Mouse (Mus musculus) neural tube, embryonic 13.5 days (tissue): ENCODE measurements at regions not wholly inside any gene's neighbourhood (a gene's known extent, or its start where the extent isn't known, plus 50 kb on each side); places are given as distances from the start of the nearest gene placed in this dataset.
A peak's percentile ranks its signal among the peaks of the same experiment; 100 is the strongest.
"Not testable (repeated sequence)": the region's sequence is repeated elsewhere in the genome, so short reads cannot be mapped to it uniquely, and the experiment has no call there.

Experiments used
- ATAC-seq: fragments of 200-750 bp; cut with Nextera tagmentation; 2 replicates; pipeline ENCODE4 v1.8.0; 2017; ENCODE audit warnings: low read depth, mild to moderate bottlenecking, moderate TSS enrichment, moderate library complexity
- H3K27ac ChIP-seq: fragments of 300-500 bp; sonication (generic); replicated peaks from 2 replicates; pipeline ENCODE4 v1.5.1; 2015; ENCODE audit warnings: moderate library complexity, mild to moderate bottlenecking, inconsistent platforms
- H3K27me3 ChIP-seq: fragments of 300-500 bp; sonication (generic); 2 replicates; pipeline ENCODE4 v1.6.1; 2015; ENCODE audit warnings: mild to moderate bottlenecking, inconsistent platforms
- H3K36me3 ChIP-seq: fragments of 300-500 bp; sonication (generic); 2 replicates; pipeline ENCODE4 v1.6.1; 2015; ENCODE audit warnings: mild to moderate bottlenecking, inconsistent platforms
- H3K4me1 ChIP-seq: fragments of 300-500 bp; sonication (generic); replicated peaks from 2 replicates; pipeline ENCODE4 v1.6.1; 2015; ENCODE audit warnings: inconsistent platforms
- H3K4me2 ChIP-seq: fragments of 300-500 bp; sonication (generic); 2 replicates; pipeline ENCODE4 v1.6.1; 2015; ENCODE audit warnings: inconsistent platforms, mild to moderate bottlenecking, moderate library complexity
- H3K4me3 ChIP-seq: fragments of 300-500 bp; sonication (generic); 2 replicates; pipeline ENCODE4 v1.5.1; 2015; ENCODE audit warnings: mild to moderate bottlenecking, inconsistent platforms
- H3K9ac ChIP-seq: fragments of 300-500 bp; sonication (generic); 2 replicates; pipeline ENCODE4 v1.6.1; 2015; ENCODE audit warnings: moderate library complexity, mild to moderate bottlenecking, inconsistent platforms
- H3K9me3 ChIP-seq: fragments of 300-500 bp; sonication (generic); 2 replicates; pipeline ENCODE4 v1.6.1; 2016; ENCODE audit warnings: inconsistent platforms
- WGBS: fragments of 180-500 bp; shearing (Covaris S2); methylation state at CpG from one replicate; pipeline ENCODE4 v1.1.7; 2015; 5-methylcytosine and 5-hydroxymethylcytosine counted together

- 29% methylated on average over 29 of the region's 29 CpGs for WGBS
These were observed 482.5 kb upstream of the Snrpn start for GRCm38 (mm10) chr7:60622271-60623249.

GRCm38 (mm10) chr7:60617070-60617674 is 477.2 kb upstream of the Snrpn start:
- H3K9ac ChIP-seq, H3K9me3 ChIP-seq, H3K27me3 ChIP-seq, H3K4me3 ChIP-seq, H3K4me2 ChIP-seq, ATAC-seq, H3K27ac ChIP-seq, H3K36me3 ChIP-seq, H3K4me1 ChIP-seq: not testable (repeated sequence)
- 9% methylated on average over 5 of the region's 5 CpGs for WGBS

More at GRCm38 (mm10) chr7:60622271-60623249, 482.5 kb upstream of the Snrpn start:
- H3K27ac ChIP-seq = peak overlapping the region; percentile 68; the same call in 1 of the 2 replicates
- ATAC-seq = peak; percentile 99
- not testable (repeated sequence) for H3K9me3 ChIP-seq, H3K4me1 ChIP-seq, H3K27me3 ChIP-seq, H3K36me3 ChIP-seq
- H3K9ac ChIP-seq = peak overlapping the region; percentile 53
- peak overlapping the region; percentile 50 for H3K4me2 ChIP-seq
- peak overlapping the region; percentile 35 for H3K4me3 ChIP-seq
